Mouse (Mus musculus) kidney, embryonic 16.5 days (tissue): ENCODE results near the gene Sema7a. TPM values are rescaled to one million over a fixed set of nuclear protein-coding genes. Genes with fewer than 3 reads are reported as not detected.

Experiments used
- ATAC-seq: fragments of 200-750 bp; cut with Nextera tagmentation; 2 replicates; pipeline ENCODE4 v1.8.0; 2017; ENCODE audit warnings: moderate TSS enrichment; ENCODE audit not compliant: low FRiP score, low TSS enrichment
- H3K27ac ChIP-seq: fragments of 300-500 bp; sonication (generic); 2 replicates; pipeline ENCODE4 v1.5.1; 2014; ENCODE audit warnings: low read length
- H3K27me3 ChIP-seq: fragments of 300-500 bp; sonication (generic); 2 replicates; pipeline ENCODE4 v1.6.1; 2014; ENCODE audit warnings: low read length, control low read depth, mixed read lengths; ENCODE audit not compliant: insufficient read depth
- H3K36me3 ChIP-seq: fragments of 300-500 bp; sonication (generic); 2 replicates; pipeline ENCODE4 v1.6.1; 2014; ENCODE audit warnings: low read length, control low read depth, mixed read lengths; ENCODE audit not compliant: insufficient read depth
- H3K4me1 ChIP-seq: fragments of 300-500 bp; sonication (generic); 2 replicates; pipeline ENCODE4 v1.6.1; 2014; ENCODE audit warnings: low read length, control low read depth, mixed read lengths; ENCODE audit not compliant: insufficient read depth
- H3K4me2 ChIP-seq: fragments of 300-500 bp; sonication (generic); replicated peaks from 2 replicates; pipeline ENCODE4 v1.6.1; 2014; ENCODE audit warnings: low read depth, low read length
- H3K4me3 ChIP-seq: fragments of 300-500 bp; sonication (generic); 2 replicates; pipeline ENCODE4 v1.5.1; 2014; ENCODE audit warnings: mild to moderate bottlenecking, low read length
- H3K9ac ChIP-seq: fragments of 300-500 bp; sonication (generic); replicated peaks from 2 replicates; pipeline ENCODE4 v1.6.1; 2014; ENCODE audit warnings: low read length
- H3K9me3 ChIP-seq: fragments of 300-500 bp; sonication (generic); 2 replicates; pipeline ENCODE4 v1.6.1; 2016; ENCODE audit warnings: low read length, control low read depth
- WGBS: fragments of 180-500 bp; shearing (Covaris S2); extraction: QIAGEN DNeasy Blood & Tissue Kit; methylation state at CpG from one replicate; pipeline ENCODE4 v1.1.7; 2014; 5-methylcytosine and 5-hydroxymethylcytosine counted together
- polyA plus RNA-seq: library from polyadenylated mRNA; unstranded; fragments of >200 nt; fragmentation: Nextera tagmentation; extraction: Ambion mirVana; gene quantifications from 2 replicates; pipeline ENCODE4 v1.2.1, GENCODE M21; 2015

Gene Sema7a
- polyA plus RNA-seq, 1 experiment from 2014 or later = 0.56 TPM

GRCm38 (mm10) chr9:57973440-57974066 is 33.6 kb downstream of the Sema7a start:
- Histone ChIP-seq H3K27ac (no peak overlapping the region), H3K4me3 (no peak overlapping the region), H3K9me3 (0 out of 2 replicates have a peak, but pooled peaks cover 6% of the 10 kb centered on the region), H3K4me1 (0 out of 2 replicates have a peak, but pooled peaks cover 5% of the 10 kb centered on the region), H3K36me3 (no peaks in the 10 kb centered on the region), H3K9ac (no peak overlapping the region), H3K27me3 (no peaks in the 10 kb centered on the region), H3K4me2 (no peak overlapping the region)
- 88% methylated on average over 6 of the region's 6 CpGs for WGBS
- no peak for ATAC-seq

- Histone ChIP-seq H3K4me1 (0 out of 2 replicates have a peak, but pooled peaks cover 5% of the 10 kb centered on the region), H3K27me3 (no peaks in the 10 kb centered on the region), H3K9me3 (0 out of 2 replicates have a peak, but pooled peaks cover 6% of the 10 kb centered on the region), H3K4me3 (no peak overlapping the region), H3K36me3 (no peaks in the 10 kb centered on the region), H3K4me2 (no peak overlapping the region), H3K27ac (no peak overlapping the region), H3K9ac (no peak overlapping the region)
- 45% methylated on average over 5 of the region's 5 CpGs for WGBS
- no peak for ATAC-seq
These were observed 34.3 kb downstream of the Sema7a start for GRCm38 (mm10) chr9:57974221-57974620.

GRCm38 (mm10) chr9:57975200-57975821 is 35.4 kb downstream of the Sema7a start:
- Histone ChIP-seq H3K4me3 (no peak overlapping the region), H3K4me1 (0 out of 2 replicates have a peak, but pooled peaks cover 5% of the 10 kb centered on the region), H3K9me3 (0 out of 2 replicates have a peak, but pooled peaks cover 6% of the 10 kb centered on the region), H3K4me2 (no peak overlapping the region), H3K9ac (no peak overlapping the region), H3K36me3 (no peaks in the 10 kb centered on the region), H3K27ac (no peak overlapping the region), H3K27me3 (no peaks in the 10 kb centered on the region)
- WGBS = 68% methylated on average over 5 of the region's 5 CpGs
- no peak for ATAC-seq

- no peaks in the 10 kb centered on the region for H3K27me3 ChIP-seq
- 0 out of 2 replicates have a peak, but pooled peaks cover 6% of the 10 kb centered on the region for H3K9me3 ChIP-seq
These were observed 38.1 kb downstream of the Sema7a start for GRCm38 (mm10) chr9:57978025-57978424.

GRCm38 (mm10) chr9:57978858-57979257 is 38.9 kb downstream of the Sema7a start:
- Histone ChIP-seq H3K27me3 (no peaks in the 10 kb centered on the region), H3K27ac (no peak overlapping the region), H3K36me3 (no peaks in the 10 kb centered on the region), H3K4me2 (no peak overlapping the region), H3K4me3 (no peak overlapping the region), H3K4me1 (no peaks in the 10 kb centered on the region), H3K9me3 (0 out of 2 replicates have a peak, but pooled peaks cover 6% of the 10 kb centered on the region), H3K9ac (no peak overlapping the region)
- 55% methylated on average over 3 of the region's 3 CpGs for WGBS
- no peak for ATAC-seq

More at GRCm38 (mm10) chr9:57978025-57978424, 38.1 kb downstream of the Sema7a start:
- Histone ChIP-seq H3K4me1 (no peaks in the 10 kb centered on the region), H3K4me2 (no peak overlapping the region), H3K36me3 (no peaks in the 10 kb centered on the region), H3K9ac (no peak overlapping the region), H3K27ac (no peak overlapping the region), H3K4me3 (no peak overlapping the region)
- 79% methylated on average over 6 of the region's 6 CpGs for WGBS
- no peak for ATAC-seq

GRCm38 (mm10) chr9:57980570-57980969 is 40.7 kb downstream of the Sema7a start:
- Histone ChIP-seq H3K27ac (no peak overlapping the region), H3K4me1 (no peaks in the 10 kb centered on the region), H3K27me3 (no peaks in the 10 kb centered on the region), H3K4me3 (no peak overlapping the region), H3K9me3 (0 out of 2 replicates have a peak, but pooled peaks cover 6% of the 10 kb centered on the region), H3K36me3 (no peaks in the 10 kb centered on the region), H3K4me2 (no peak overlapping the region), H3K9ac (no peak overlapping the region)
- WGBS = 81% methylated on average over 10 of the region's 10 CpGs
- no peak for ATAC-seq

- no peak for ATAC-seq
- H3K27ac ChIP-seq = no peak overlapping the region
These were observed 45.4 kb downstream of the Sema7a start for GRCm38 (mm10) chr9:57985304-57985703.

GRCm38 (mm10) chr9:57986293-57986692 is 46.4 kb downstream of the Sema7a start:
- H3K36me3 ChIP-seq = no peaks in the 10 kb centered on the region

More at GRCm38 (mm10) chr9:57985304-57985703, 45.4 kb downstream of the Sema7a start:
- WGBS = 89% methylated on average over 8 of the region's 8 CpGs
- no peak overlapping the region for H3K9ac ChIP-seq
- no peaks in the 10 kb centered on the region for H3K9me3 ChIP-seq
- H3K4me2 ChIP-seq = no peak overlapping the region
- H3K4me3 ChIP-seq = no peak overlapping the region
- no peaks in the 10 kb centered on the region for H3K4me1 ChIP-seq
- H3K27me3 ChIP-seq = no peaks in the 10 kb centered on the region
- no peaks in the 10 kb centered on the region for H3K36me3 ChIP-seq

GRCm38 (mm10) chr9:57988098-57988497 is 48.2 kb downstream of the Sema7a start:
- Histone ChIP-seq H3K9ac (no peak overlapping the region), H3K36me3 (no peaks in the 10 kb centered on the region), H3K4me1 (peaks cover 3% of the 10 kb centered on the region; the same call in 1 of the 2 replicates), H3K27me3 (no peaks in the 10 kb centered on the region; the same call in 1 of the 2 replicates), H3K27ac (no peak overlapping the region), H3K4me2 (no peak overlapping the region), H3K4me3 (no peak overlapping the region), H3K9me3 (no peaks in the 10 kb centered on the region)
- WGBS = 81% methylated on average over 2 of the region's 2 CpGs
- ATAC-seq = no peak

More at GRCm38 (mm10) chr9:57986293-57986692, 46.4 kb downstream of the Sema7a start:
- 79% methylated on average over 7 of the region's 7 CpGs for WGBS
- no peaks in the 10 kb centered on the region for H3K27me3 ChIP-seq
- H3K9me3 ChIP-seq = no peaks in the 10 kb centered on the region
- H3K4me2 ChIP-seq = no peak overlapping the region
- no peak overlapping the region for H3K9ac ChIP-seq
- H3K4me1 ChIP-seq = no peaks in the 10 kb centered on the region
- no peak overlapping the region for H3K4me3 ChIP-seq
- no peak overlapping the region for H3K27ac ChIP-seq
- no peak for ATAC-seq

GRCm38 (mm10) chr9:57989309-57989708 is 49.4 kb downstream of the Sema7a start:
- no peaks in the 10 kb centered on the region; the same call in 1 of the 2 replicates for H3K27me3 ChIP-seq
- no peaks in the 10 kb centered on the region for H3K36me3 ChIP-seq
- WGBS = 74% methylated on average over 6 of the region's 6 CpGs
- no peaks in the 10 kb centered on the region for H3K9me3 ChIP-seq
- no peak overlapping the region for H3K9ac ChIP-seq
- no peak overlapping the region for H3K4me2 ChIP-seq
- H3K27ac ChIP-seq = no peak overlapping the region
- no peak overlapping the region for H3K4me3 ChIP-seq
- no peak for ATAC-seq
- peaks cover 4% of the 10 kb centered on the region; the same call in 1 of the 2 replicates for H3K4me1 ChIP-seq
